Mouse (Mus musculus): Measurements from ENCODE around the gene Rtp2. TPM values are rescaled to one million over a fixed set of nuclear protein-coding genes. Genes with fewer than 3 reads are reported as not detected.

The Rtp2 gene
- total RNA-seq (2021), result under 1 TPM; 0.47 to 0.49 TPM

DNA sequence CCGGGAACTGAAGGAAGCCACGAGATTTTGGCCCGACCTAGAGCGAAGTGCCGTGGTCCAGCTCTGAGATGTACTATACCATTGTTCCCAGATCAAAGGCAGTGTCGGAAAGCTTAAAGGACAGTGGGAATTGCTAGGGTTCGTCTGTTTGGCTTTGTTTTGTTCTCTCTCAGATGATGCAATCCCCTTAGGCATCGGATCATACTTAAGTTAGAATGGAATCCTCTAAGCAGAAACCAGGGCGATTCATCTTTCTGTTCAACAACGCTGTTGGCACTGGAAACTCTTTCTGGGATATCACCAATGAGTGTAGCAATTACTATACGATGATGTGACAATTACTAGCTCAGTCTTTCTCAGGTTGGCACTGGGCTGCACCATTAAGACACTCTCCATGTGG lies at the start of gene Rtp2:
Rtp2 (minus strand) TSS at position 101 of the 400 bp plus-strand sequence.
- DNase-seq (ENCODE audit: extremely low spot score in 1 of 2, low spot score in 1 of 2), result no peak

DNA sequence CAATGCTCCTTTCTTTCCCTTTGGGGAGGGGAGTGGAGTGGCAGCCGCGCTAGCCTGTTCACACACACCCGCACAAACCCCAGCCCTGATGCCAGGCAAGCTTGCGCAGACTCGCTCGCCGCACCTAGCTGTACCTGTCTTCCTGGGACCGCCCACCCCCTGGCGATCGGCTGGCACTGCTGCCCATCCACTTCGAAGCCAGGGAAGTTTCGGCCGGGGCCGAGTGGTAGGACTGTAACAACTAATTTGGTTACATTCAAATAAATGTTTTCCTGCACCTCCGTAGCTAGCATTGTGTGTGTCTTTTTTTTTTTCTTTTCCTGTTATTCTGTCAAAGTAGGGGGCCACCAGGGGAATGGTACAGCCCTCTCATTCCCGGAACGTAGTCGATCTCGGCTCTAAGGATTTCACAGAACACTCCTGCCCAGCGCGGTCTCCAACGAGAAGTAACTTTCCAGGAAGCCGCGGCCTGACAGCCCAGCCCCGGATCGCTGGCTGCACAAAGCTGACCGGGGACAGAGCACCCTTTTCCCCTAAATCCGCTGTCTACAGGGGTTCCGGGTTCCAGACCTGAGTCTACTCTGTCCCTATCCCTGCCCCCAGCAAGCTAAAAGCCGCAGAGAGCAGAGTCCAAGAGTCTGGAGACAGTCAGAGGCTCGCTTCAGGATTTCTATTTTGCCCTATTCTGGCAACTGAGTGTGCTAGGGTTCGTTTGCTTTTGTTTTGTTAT lies 49.0 kb upstream of the Rtp2 start:
- no peak for DNase-seq (ENCODE audit: extremely low spot score in 1 of 2, low spot score in 1 of 2)

DNA sequence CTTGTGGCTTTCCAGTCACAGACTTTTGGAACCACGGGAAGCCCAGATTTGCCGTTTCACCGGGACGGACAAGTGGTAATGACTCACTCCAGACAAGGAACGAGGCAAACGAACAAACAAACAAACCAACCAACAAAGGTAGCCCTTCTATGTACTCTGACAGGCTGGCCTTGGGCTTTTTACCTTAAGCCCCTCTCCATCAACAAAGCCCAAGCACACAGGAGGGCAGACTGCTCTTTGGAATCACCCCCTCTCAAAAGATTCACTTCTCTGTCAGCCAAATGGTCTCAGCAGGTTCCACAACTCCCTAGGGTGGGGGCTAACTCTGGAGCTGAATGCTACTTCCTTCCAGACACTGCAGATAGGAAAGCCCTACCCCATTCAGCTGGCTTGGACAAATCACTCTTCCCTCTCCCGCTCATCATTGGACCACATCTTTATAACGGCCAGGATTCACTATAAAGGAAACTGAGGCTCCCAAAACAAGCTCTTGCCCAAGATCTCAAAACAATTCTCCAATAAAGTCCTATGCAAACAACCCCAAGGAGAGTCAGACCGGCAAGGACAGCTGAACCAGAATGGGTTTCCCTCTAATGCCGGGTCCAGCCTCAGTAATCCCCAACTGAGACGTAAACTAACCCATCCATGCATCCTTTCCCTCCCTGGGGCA lies 48.1 kb upstream of the Rtp2 start:
- no peak for DNase-seq (ENCODE audit: extremely low spot score in 1 of 2, low spot score in 1 of 2)

DNA sequence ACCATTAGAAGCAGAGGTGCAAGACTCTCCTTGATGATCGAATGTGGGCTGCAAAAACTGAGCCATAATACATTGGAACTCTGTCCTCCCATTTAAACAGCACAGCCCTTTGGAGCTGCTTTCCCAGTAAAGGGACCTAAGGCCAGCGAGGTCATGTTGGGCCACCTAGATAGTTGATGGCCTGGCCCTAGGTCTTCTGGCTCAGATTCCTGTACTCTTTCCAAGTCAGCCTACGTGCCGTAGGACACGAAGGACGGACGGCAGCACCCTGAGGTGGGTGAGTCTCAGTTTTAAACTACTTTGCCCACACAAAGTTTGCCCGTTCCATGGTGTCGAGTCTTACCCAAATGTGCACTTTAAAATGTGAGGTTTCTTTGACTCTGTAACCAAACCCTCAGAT lies 47.3 kb upstream of the Rtp2 start:
- no peak for DNase-seq (ENCODE audit: extremely low spot score in 1 of 2, low spot score in 1 of 2)

DNA sequence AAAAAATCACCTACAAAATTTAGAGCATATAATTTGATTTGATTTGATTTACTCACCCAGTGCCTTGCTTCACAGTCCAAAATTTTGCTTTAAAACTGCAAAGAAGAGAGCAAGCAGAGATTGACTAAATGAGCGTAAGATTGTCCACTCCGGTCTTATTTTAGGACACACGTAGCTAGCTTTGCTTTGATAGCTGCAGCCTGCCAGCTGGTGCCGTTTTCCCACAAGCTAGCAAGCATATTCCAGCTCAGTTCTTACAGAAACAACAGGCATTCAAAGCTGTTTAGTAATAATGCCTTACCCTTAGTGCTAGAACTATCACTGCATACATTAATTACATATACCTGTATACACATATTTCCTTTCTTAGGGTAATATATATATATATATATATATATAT lies 46.3 kb upstream of the Rtp2 start:
- no peak for DNase-seq (ENCODE audit: extremely low spot score in 1 of 2, low spot score in 1 of 2)

DNA sequence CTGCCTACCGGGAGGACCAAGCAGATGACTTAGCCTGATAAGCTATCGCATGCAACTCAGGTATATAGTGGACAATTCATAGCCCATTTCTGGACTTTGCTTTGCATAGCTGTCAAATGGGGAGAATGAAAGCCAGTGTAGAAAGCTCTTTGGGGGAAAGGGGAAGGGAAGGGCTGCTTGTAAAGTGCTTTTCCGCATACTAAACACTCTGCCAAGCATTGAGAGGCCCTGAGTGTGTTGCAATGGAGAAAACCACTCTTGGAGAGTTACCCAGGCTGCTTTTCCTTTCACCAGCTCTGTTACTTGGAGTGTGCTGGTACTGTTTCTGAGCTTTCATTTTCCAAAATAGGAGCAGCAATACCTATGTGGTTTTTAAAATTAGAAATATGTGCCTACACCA lies 45.5 kb upstream of the Rtp2 start:
- no peak for DNase-seq (ENCODE audit: extremely low spot score in 1 of 2, low spot score in 1 of 2)

DNA sequence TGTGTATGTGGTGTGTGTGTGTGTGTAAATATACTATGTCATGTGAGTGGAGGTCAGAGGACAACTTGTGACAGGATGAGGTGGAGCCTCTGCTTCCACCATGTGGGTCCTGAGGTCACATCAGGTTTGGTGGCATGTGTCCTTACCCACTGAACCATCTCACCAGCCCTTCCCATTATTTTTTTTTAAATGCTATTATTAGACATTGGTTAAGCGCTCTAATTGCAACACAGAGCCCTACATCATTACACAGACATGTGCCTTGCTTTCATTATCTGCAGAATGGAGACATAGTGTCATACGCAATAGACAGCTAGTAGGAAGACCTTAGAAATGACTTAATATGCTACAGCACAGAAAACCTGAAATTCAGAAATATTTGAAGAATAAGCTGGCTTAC lies 44.0 kb upstream of the Rtp2 start:
- no peak for DNase-seq (ENCODE audit: extremely low spot score in 1 of 2, low spot score in 1 of 2)

DNA sequence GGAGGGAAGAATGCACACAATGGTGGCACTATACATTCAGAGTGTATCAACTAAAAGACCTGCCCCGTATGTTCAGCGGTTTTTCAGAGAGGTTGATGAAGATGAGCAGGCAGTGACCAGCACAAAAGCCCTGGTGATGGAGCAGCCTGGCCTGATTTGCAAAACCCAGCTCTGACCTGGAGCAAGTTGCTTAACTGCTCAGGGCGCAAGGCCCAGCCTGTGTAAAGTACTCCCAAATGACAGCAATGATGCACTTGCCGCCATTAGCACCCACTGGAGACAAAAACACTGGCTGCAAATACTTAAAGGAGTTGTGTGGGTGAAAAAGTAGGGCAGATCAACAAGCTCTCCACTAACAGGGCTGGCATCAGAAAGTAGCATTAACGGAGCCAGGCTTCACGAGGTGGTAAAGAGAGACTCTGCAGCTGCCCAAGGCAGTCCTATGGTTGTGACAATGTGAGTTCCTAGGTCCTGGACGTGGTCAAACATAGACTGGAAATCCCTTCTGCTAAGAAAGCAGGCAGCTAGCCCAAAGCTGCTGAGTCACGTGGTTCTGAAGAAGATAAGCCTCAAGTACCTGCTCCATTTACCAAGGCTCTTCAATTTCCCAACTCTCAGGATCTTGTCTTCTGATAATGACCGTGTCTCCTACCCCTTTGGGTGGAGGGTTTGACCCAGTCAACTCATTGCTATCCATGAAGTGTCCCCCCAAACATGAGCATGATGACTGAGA lies 41.6 kb upstream of the Rtp2 start:
- DNase-seq (ENCODE audit: extremely low spot score in 1 of 2, low spot score in 1 of 2), result no peak

DNA sequence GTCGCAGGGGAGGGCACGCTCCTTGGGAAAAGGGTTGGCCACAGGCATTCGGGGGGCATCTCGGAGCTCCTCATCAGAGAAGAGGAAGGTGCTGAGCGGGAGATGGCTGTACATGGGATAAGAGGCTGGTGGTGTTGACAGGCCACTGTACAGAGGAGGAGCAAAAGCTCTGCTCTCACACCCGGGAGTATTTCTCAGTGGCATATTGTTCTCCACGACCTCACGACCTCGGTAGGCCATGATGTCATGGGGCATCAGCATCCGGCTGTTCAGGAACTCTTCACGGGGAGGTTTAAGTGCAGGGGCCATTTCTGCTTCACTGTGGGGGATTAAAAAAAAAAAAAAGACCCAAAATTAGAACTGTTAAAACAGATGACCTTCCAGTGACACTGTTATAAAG lies 40.7 kb upstream of the Rtp2 start:
- DNase-seq (ENCODE audit: extremely low spot score in 1 of 2, low spot score in 1 of 2), result no peak

DNA sequence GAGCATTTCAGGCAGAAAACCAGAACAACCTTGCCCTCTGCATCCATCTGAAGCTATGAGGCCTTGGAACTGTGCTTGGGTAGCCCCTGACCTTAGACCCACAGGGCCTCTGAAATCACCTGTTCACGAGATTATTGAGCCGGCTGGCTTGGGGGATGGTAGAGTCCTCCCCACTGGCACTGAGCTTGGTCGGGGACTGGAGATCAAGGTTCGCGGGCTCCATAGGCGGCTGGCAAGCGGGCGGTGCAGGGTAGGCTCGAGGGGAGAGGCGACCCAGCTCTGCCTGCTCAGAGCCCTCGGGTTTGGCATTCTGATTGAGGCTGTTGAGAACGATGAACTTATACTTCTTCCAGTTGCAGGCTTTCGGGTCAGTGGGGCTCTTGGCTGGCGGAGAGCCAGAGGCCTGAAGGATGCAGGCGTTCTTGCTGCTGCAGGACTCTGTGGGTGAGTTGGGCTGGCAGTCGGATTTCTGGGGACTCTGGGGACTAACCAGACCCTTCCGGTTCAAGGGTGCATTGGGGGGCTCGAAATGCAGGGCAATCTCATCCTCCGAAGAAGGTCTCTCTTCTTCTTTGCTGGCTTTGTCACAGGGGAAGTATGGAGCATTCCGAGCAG lies 40.0 kb upstream of the Rtp2 start:
- no peak for DNase-seq (ENCODE audit: extremely low spot score in 1 of 2, low spot score in 1 of 2)

DNA sequence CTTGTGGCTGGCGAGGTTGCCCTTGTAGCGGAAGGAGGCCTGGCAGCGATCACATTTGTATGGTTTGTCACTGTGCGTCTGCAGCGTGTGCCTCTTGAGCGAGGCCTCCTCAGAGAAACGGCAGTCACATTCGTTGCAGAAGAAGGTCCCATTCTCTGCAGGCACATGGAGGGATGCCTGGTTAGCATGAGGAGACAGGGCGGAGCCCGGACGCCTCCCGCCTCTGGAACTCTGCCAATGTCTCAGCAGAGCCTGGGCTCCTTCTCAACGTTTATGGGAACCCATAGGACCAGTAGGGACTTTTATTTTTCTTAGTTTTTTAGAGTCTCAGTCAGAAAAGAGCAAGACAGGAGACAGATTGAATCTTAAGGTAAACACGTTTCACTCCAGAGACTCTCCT lies 37.7 kb upstream of the Rtp2 start:
- DNase-seq (ENCODE audit: extremely low spot score in 1 of 2, low spot score in 1 of 2), result no peak

DNA sequence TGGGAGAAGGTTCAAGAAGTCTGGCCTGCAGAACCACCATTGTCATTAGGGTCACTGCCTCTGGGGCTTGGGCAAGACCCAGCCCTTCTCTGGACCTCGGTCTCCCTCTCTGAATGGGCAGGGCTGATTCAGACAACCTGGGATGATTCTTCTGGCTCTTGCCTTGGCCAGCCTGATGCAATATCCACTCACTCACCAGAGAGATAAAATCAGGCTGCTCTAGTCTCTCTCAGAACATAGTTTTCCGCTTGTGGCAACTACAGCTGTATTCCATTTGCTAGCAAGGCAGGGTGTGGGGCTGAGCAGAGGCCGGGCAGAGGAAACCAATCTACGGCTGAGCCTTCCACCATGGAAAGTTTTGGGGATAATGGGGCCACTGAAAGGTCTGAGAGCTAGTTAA lies 36.7 kb upstream of the Rtp2 start:
- DNase-seq (ENCODE audit: extremely low spot score in 1 of 2, low spot score in 1 of 2), result no peak

DNA sequence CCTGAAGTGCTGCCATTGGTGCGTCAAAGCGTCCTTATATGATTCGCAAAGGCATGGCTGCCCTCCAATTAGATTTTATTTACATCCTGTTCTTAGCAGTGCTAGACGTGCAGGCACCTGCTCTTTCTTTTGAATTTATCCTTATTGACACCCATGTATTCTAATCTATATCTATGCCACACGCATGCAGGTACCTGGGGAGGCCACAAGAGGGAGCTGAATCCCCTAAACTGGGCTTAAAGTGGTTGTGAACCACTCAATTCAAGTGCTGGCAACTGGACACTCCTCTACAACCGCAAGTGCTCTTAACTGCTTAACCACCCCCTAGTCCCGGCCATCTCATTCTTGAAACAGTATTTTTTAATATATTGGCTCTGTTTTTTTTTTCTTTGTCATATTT lies 35.1 kb upstream of the Rtp2 start:
- no peak for DNase-seq (ENCODE audit: extremely low spot score in 1 of 2, low spot score in 1 of 2)

DNA sequence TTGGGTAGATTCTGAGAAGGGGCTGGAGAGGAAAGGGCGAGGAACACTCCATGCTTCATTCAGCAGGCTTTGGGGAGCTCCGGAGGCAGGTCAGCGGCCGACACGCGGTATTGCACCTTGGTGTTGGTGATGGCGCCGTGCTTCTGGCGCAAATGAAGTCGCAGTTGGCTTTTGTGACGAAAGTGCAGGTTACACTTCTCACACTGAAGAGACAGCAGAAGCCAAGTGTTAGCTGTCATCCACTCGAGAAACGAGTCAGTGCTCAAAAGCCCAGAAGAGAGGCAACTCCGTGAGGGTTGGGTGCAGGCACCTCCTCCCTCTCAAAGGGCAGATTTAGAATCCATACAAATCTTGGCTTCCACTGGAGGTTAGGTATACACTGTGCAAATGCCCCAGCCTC lies 33.9 kb upstream of the Rtp2 start:
- DNase-seq (ENCODE audit: extremely low spot score in 1 of 2, low spot score in 1 of 2), result no peak

DNA sequence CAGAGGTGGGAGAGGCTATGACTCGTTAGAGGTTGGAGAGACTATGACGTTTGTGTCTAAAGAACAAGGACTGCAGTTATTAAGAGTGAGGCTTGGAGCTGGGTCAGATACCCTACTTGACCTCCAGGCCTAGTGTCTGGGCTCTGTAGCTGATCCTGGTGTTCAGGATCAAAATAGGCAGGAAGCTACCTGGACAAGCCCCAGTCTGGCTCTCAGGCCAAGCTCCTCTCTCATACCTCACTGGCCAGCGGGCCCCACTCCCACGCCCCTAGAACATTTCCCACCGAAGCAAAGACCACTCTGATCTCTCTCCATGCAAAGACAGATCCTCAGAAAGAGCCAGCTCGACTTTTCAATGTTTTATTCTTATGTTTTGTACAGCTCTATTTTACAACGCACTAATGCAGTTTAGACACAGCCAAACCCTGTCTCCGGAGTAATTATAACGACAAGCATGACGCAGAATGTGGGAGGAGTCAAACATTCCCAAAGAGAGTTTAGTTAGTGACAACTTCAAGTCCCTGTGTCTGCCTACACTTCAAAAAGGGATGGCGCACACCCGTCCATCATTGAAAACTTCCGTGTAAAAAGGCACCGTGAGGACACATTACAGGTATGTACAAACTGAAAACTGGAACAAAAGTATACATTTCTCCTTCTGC lies 32.6 kb upstream of the Rtp2 start:
- DNase-seq (ENCODE audit: extremely low spot score in 1 of 2, low spot score in 1 of 2), result no peak

DNA sequence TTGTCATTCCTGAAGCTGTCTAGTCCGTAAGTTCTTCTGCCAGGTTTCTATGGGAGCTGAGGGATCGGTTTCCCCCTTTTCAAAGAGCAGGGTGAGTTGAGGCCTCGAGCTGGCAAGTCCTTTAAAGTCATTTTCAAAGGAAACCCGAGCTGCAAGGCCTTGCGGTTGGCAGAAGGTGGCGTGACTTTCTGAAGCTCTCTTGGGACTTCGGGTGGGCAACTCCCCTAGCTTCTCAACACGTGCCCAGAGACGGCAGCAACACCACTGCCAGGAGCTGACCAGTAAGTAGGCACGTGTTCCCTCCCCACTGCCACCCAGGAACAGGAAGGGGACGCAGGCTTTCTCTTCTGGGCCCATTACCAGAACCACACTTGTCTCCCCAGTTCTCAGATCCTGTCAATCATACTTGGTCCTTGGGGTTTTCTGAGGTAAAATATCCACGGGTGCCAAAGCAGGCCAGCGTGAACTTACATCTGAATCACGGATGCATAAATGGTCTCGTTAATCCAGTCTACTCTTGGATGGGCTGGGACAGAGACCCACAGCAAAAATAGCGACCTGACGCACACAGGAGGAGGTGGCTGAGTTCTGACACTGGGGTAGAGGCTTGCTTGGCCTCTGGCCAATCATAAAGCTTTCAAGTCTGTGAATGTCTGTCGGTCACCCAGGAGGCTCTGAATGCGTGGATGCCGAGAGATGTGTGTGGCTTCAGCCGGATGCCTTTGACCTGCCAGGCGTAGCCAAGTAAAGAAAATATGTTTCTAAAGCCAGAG lies 31.9 kb upstream of the Rtp2 start:
- DNase-seq (ENCODE audit: extremely low spot score in 1 of 2, low spot score in 1 of 2), result no peak

DNA sequence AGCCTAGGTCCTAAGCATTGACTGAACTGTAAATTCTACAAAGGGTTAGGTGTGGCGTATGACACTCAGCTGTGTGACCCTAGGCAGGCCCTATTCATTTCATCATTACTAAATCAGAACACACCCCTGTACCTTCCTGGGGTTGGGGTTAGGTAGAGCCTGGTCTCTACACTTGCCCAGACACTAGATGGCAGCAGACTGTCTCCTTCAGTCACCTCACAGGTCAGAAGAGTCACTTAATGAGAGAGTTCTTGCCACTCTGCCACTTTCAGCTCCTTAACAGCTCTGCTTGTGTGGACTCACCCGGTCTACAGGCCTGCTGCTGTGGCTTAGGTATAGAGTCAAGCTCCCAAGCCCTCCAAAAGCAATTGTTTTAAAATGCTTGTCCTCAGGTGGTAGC lies 30.2 kb upstream of the Rtp2 start:
- DNase-seq (ENCODE audit: extremely low spot score in 1 of 2, low spot score in 1 of 2), result no peak

DNA sequence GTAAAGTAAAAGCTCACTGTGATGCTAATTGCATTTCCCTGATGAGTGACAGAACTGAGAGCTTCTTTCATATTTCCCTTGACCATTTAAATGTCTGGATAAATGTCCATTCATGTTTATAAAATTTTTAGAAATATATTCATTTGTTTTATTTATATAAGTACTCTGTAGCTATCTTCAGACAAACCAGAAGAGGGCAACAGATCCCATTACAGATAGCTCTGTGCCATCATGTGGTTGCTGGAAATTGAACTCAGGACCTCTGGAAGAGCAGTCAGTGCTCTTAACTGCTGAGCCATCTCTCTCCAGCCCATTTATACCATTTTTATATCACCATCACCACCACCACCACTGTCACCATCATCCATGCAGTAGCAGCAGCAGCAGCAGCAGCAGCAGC lies 26.7 kb upstream of the Rtp2 start:
- no peak for DNase-seq (ENCODE audit: extremely low spot score in 1 of 2, low spot score in 1 of 2)

DNA sequence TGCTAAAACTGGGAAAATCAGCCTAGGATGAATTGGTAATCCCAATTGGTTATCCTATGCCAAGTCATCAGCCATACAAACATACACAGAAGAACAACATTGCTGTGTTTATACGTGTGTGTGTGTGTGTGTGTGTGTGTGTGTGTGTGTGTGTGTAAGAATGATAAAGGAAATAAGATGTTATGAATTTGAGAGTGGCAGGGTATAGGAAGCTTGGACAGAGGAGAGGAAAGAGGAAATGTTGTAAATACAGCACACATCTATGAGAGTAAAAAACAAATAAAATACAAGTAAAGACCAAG lies 21.7 kb upstream of the Rtp2 start:
- no peak for DNase-seq (ENCODE audit: extremely low spot score in 1 of 2, low spot score in 1 of 2)

Measured in layer of hippocampus, postnatal 25 days (tissue).